Mouse (Mus musculus): ENCODE results near the gene Mex3a.
A peak's percentile ranks its signal among the peaks of the same experiment; 100 is the strongest.

The Mex3a gene

DNA sequence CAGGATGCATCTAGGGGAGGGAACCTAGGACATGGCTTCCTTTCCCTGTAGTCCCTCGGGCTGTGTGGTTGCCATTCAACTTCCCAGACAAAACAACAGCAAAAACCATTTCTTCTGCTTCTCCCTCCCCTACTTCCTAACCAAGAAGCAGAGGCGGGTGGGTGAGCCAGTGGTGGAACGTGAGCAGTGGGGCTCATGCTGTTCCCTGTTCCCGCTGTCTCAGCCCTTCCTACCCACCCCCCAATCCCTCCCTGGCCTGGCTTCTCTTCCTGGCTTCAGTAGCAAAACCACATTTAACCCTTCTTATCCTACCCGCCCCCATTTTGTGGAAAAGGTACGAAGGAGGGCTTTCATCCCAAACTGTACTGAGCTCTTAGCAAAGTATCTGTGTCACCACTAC, 27.1 kb upstream of the Mex3a start:
- no peak for DNase-seq (ENCODE audit: low read depth, low spot score)

DNA sequence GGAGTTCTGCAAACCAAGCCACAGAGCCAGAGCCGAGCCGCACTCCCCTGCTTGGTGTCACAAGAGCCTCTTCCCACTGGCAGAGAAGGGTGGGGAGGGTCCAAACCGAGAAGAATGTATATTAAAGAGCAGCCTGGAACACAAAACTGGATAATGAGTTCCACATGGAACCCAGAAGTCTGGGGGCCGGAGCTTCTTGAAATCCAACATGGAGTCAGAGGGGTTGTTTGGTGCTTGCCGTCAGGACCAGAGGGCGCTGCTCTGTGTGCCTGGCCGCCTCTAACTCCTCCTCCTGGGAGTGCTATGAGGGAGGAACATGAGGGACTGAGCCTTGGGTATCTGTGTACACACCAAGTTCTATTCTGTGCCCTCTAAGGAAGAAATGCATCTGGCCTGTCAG, 26.4 kb upstream of the Mex3a start:
- no peak for DNase-seq (ENCODE audit: low read depth, low spot score)

GRCm38 (mm10) chr3:88509250-88509649, 22.9 kb upstream of the Mex3a start:
- no peak for DNase-seq (ENCODE audit: low read depth, low spot score)

GRCm38 (mm10) chr3:88509692-88510420, 22.3 kb upstream of the Mex3a start, which contains the start of gene Lmna:
Gene Lmna, minus strand, starts transcription at chr3:88509956.
- DNase-seq (ENCODE audit: low read depth, low spot score), result no peak

- DNase-seq (ENCODE audit: low read depth, low spot score), result no peak
Observed at GRCm38 (mm10) chr3:88510421-88511289, 21.5 kb upstream of the Mex3a start.

DNA sequence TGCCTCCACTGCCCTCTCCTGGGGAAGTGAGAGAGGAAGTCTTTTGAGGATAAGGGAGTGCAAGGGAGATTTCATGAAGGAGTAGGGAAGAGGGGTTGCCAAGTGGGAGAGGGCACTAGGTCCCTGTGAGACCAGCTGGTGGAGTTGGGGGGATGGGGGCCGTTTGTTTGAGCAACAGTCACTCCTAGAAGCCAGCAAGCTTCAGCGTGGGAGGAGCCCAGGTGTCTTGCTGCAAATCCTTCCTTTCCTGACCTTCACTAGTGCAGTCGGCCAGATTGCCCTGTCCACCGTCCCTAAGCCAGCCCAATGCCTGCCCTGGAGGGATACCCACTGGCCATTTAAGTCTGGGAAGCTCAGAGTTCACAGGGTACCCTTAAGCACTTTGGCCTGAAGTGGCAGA, 20.6 kb upstream of the Mex3a start:
- no peak for DNase-seq (ENCODE audit: low read depth, low spot score)

- DNase-seq (ENCODE audit: low read depth, low spot score), result no peak
Observed at GRCm38 (mm10) chr3:88512141-88512895, 19.9 kb upstream of the Mex3a start.

- DNase-seq (ENCODE audit: low read depth, low spot score), result no peak
Observed at GRCm38 (mm10) chr3:88512896-88513545, 19.2 kb upstream of the Mex3a start.

DNA sequence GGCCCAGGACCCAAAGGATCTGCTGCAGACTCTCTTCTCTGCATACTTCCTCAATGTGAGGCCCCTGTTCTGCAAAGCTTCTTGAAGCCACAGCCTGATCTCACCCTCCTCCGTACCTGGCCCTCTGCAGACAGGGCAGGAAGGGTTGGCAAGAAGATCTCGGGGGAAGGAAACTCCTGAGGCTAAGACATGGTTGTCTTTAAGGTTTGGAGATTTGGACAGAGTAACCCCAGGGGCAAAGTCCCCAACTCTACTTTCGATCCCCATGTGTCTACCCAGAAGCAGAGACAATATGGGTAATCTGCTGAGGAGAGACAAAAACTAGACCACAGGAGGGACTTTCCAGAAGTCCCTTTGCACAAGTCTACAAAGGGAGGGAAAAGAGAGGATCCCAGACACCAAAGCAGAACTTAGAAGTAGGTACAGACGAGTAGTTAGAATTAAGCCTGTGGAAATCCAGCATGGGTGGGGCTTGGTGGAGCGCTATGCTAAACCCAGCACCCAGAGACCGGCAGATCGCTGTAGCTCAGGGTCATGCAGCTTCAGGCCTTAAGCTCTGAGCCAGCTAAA, 18.6 kb upstream of the Mex3a start:
- no peak for DNase-seq (ENCODE audit: low read depth, low spot score)

- no peak for DNase-seq (ENCODE audit: low read depth, low spot score)
Observed at GRCm38 (mm10) chr3:88514231-88515094, 17.7 kb upstream of the Mex3a start.

DNA sequence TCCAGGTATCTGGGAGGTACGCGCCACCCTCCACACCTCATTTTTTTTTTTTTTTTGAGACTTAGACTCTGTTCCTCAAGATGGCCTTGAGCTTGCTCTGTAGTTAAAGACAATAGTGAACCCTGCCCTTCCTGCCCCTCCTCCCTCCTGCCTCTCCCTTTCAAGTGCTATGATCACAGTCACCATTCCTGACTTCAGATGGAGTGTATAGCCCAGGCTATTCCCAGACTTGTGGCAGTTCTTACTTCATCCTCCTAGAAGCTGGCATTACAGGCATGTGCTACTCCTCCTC, 17.2 kb upstream of the Mex3a start:
- no peak for DNase-seq (ENCODE audit: low read depth, low spot score)

DNA sequence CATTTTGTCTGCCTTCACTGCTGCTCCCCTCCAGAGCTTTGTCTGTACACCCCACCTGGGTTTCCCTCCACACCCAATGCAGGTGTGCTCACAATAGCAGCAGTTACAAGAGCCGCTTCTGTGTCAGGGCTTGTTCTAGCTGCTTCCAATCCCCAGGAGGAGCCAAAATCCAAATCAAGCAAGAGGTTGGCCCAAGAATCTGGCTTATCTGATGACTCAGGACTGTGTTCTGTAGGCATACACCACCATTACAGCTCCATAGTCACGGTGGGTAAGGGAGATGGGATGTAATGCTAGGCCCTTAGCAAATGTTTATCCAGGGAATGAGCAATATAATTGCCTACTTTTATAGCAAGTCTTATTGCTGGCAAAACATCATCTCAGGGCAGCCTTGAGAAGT, 15.8 kb upstream of the Mex3a start:
- no peak for DNase-seq (ENCODE audit: low read depth, low spot score)

GRCm38 (mm10) chr3:88518411-88518810, 13.8 kb upstream of the Mex3a start:
- DNase-seq (ENCODE audit: low read depth, low spot score), result no peak

GRCm38 (mm10) chr3:88520078-88520477, 12.1 kb upstream of the Mex3a start:
- DNase-seq (ENCODE audit: low read depth, low spot score), result no peak

DNA sequence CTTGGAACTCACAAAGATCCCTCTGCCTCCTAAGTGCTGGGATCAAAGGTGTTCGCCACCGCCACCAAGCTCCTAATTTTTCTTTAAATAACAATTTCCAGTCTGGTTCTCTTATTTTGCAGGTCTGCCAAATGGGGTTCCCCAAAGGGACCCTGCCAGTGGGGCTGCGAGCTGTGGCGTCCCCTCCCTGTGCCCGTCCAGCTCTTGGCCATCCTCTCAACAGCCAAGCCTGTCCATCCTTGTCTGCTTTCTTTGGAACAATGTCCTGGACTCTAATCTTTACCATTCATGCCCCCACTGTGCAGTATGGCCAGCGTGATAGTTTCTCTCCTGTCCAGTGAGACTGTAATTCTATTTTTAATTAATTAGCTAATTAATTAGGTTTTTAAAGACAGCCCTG, 11.0 kb upstream of the Mex3a start:
- DNase-seq (ENCODE audit: low read depth, low spot score), result no peak

GRCm38 (mm10) chr3:88521803-88522331, 10.3 kb upstream of the Mex3a start:
- peak; percentile 52 for DNase-seq (ENCODE audit: low read depth, low spot score)

GRCm38 (mm10) chr3:88523027-88523426, 9.2 kb upstream of the Mex3a start:
- DNase-seq (ENCODE audit: low read depth, low spot score), result no peak

GRCm38 (mm10) chr3:88525021-88525420, 7.2 kb upstream of the Mex3a start:
- DNase-seq (ENCODE audit: low read depth, low spot score), result no peak

GRCm38 (mm10) chr3:88526157-88527131, 5.8 kb upstream of the Mex3a start:
- peak; percentile 65 for DNase-seq (ENCODE audit: low read depth, low spot score)

Measured in WW6 (cell line).